Mouse (Mus musculus): ENCODE results near the gene Cdk8. TPM values are rescaled to one million over a fixed set of nuclear protein-coding genes. Genes with fewer than 3 reads are reported as not detected.

Gene Cdk8
- total RNA-seq, 1 experiment = 63.9 TPM

- no peak for DNase-seq (ENCODE audit: low read depth, low spot score)
- in situ Hi-C loops (cut with MboI; ENCODE audit: low sequenced_read_pairs in 2 of 2, unreplicated experiment in 2 of 2) = no loop called here
- H3K4me1 ChIP-seq (ENCODE audit: control insufficient read depth in 2 of 2, insufficient read depth in 2 of 2, low read length in 2 of 2, poor library complexity in 1 of 2) = peaks cover 0 to 6% of the 10 kb centered on the region in 2 experiments; a peak in 1 of 4 replicates
- no peak overlapping the region for H3K4me3 ChIP-seq (ENCODE audit: insufficient read depth in 1 of 2, low read depth in 1 of 2, low read length in 2 of 2, poor library complexity in 1 of 2, severe bottlenecking in 1 of 2)
- TF ChIP-seq CHD2 (IDR thresholded peaks at IDR 0.05; ENCODE audit: low read depth, low read length) = no peak
- TF ChIP-seq HCFC1 (IDR thresholded peaks at IDR 0.05; ENCODE audit: borderline replicate concordance, insufficient read depth, low read length) = no peak
- TF ChIP-seq ZNF384 (IDR thresholded peaks at IDR 0.05; ENCODE audit: low read depth, low read length) = no peak
- no peak for TF ChIP-seq MAFK (IDR thresholded peaks at IDR 0.05; ENCODE audit: insufficient read depth, low read depth, low read length)
- TF ChIP-seq ZC3H11A (IDR thresholded peaks at IDR 0.05; ENCODE audit: borderline replicate concordance, low read depth, low read length) = no peak
- no peaks in the 10 kb centered on the region for H3K9me3 ChIP-seq (ENCODE audit: control insufficient read depth, insufficient read depth, low read depth, low read length)
- H3K9ac ChIP-seq (ENCODE audit: insufficient read depth, low read depth, low read length, poor library complexity, severe bottlenecking) = no peak overlapping the region
- H3K36me3 ChIP-seq (ENCODE audit: control insufficient read depth, insufficient read depth, low read length, poor library complexity, severe bottlenecking) = peaks cover 7% of the 10 kb centered on the region; the same call in 1 of the 2 replicates
- no peak overlapping the region for H3K27ac ChIP-seq (ENCODE audit: insufficient read depth, low read depth, low read length, poor library complexity, severe bottlenecking)
Observed at GRCm38 (mm10) chr5:146245193-146245592, 14.2 kb downstream of the Cdk8 start.

- DNase-seq (ENCODE audit: low read depth, low spot score) = no peak
- Histone ChIP-seq H3K4me3 (ENCODE audit: insufficient read depth in 1 of 2, low read depth in 1 of 2, low read length in 2 of 2, poor library complexity in 1 of 2, severe bottlenecking in 1 of 2) (no peak overlapping the region), H3K9me3 (ENCODE audit: control insufficient read depth, insufficient read depth, low read depth, low read length) (no peaks in the 10 kb centered on the region), H3K9ac (ENCODE audit: insufficient read depth, low read depth, low read length, poor library complexity, severe bottlenecking) (no peak overlapping the region), H3K27ac (ENCODE audit: insufficient read depth, low read depth, low read length, poor library complexity, severe bottlenecking) (no peak overlapping the region), H3K4me1 (ENCODE audit: control insufficient read depth in 2 of 2, insufficient read depth in 2 of 2, low read length in 2 of 2, poor library complexity in 1 of 2) (peaks cover 0 to 6% of the 10 kb centered on the region in 2 experiments; a peak in 1 of 4 replicates), H3K36me3 (ENCODE audit: control insufficient read depth, insufficient read depth, low read length, poor library complexity, severe bottlenecking) (peaks cover 7% of the 10 kb centered on the region; the same call in 1 of the 2 replicates)
- TF ChIP-seq ZNF384 (IDR thresholded peaks at IDR 0.05; ENCODE audit: low read depth, low read length) (no peak), HCFC1 (IDR thresholded peaks at IDR 0.05; ENCODE audit: borderline replicate concordance, insufficient read depth, low read length) (no peak), MAFK (IDR thresholded peaks at IDR 0.05; ENCODE audit: insufficient read depth, low read depth, low read length) (no peak), ZC3H11A (IDR thresholded peaks at IDR 0.05; ENCODE audit: borderline replicate concordance, low read depth, low read length) (no peak), CHD2 (IDR thresholded peaks at IDR 0.05; ENCODE audit: low read depth, low read length) (no peak)
- in situ Hi-C loops (cut with MboI; ENCODE audit: low sequenced_read_pairs in 2 of 2, unreplicated experiment in 2 of 2) = no loop called here
Observed at GRCm38 (mm10) chr5:146245646-146246370, 14.8 kb downstream of the Cdk8 start.

- no peak overlapping the region for H3K4me3 ChIP-seq (ENCODE audit: insufficient read depth in 1 of 2, low read depth in 1 of 2, low read length in 2 of 2, poor library complexity in 1 of 2, severe bottlenecking in 1 of 2)
- no peak overlapping the region for H3K27ac ChIP-seq (ENCODE audit: insufficient read depth, low read depth, low read length, poor library complexity, severe bottlenecking)
- no peak overlapping the region for H3K9ac ChIP-seq (ENCODE audit: insufficient read depth, low read depth, low read length, poor library complexity, severe bottlenecking)
- TF ChIP-seq MAFK (IDR thresholded peaks at IDR 0.05; ENCODE audit: insufficient read depth, low read depth, low read length) (no peak), CHD2 (IDR thresholded peaks at IDR 0.05; ENCODE audit: low read depth, low read length) (no peak), ZNF384 (IDR thresholded peaks at IDR 0.05; ENCODE audit: low read depth, low read length) (no peak)
- in situ Hi-C loops (cut with MboI; ENCODE audit: low sequenced_read_pairs in 2 of 2, unreplicated experiment in 2 of 2) = no loop called here
- H3K4me1 ChIP-seq (ENCODE audit: control insufficient read depth in 2 of 2, insufficient read depth in 2 of 2, low read length in 2 of 2, poor library complexity in 1 of 2) = peaks cover 0 to 6% of the 10 kb centered on the region in 2 experiments; a peak in 1 of 4 replicates
- H3K36me3 ChIP-seq (ENCODE audit: control insufficient read depth, insufficient read depth, low read length, poor library complexity, severe bottlenecking) = peaks cover 7% of the 10 kb centered on the region; the same call in 1 of the 2 replicates
- no peak for DNase-seq (ENCODE audit: low read depth, low spot score)
- no peaks in the 10 kb centered on the region for H3K9me3 ChIP-seq (ENCODE audit: control insufficient read depth, insufficient read depth, low read depth, low read length)
Observed at GRCm38 (mm10) chr5:146246386-146246785, 15.4 kb downstream of the Cdk8 start.

GRCm38 (mm10) chr5:146247709-146248108 is 16.7 kb downstream of the Cdk8 start:
- TF ChIP-seq MAFK (IDR thresholded peaks at IDR 0.05; ENCODE audit: insufficient read depth, low read depth, low read length) (no peak), HCFC1 (IDR thresholded peaks at IDR 0.05; ENCODE audit: borderline replicate concordance, insufficient read depth, low read length) (no peak), ZC3H11A (IDR thresholded peaks at IDR 0.05; ENCODE audit: borderline replicate concordance, low read depth, low read length) (no peak), ZNF384 (IDR thresholded peaks at IDR 0.05; ENCODE audit: low read depth, low read length) (no peak), CHD2 (IDR thresholded peaks at IDR 0.05; ENCODE audit: low read depth, low read length) (no peak)
- no peak overlapping the region for H3K9ac ChIP-seq (ENCODE audit: insufficient read depth, low read depth, low read length, poor library complexity, severe bottlenecking)
- H3K4me3 ChIP-seq (ENCODE audit: insufficient read depth in 1 of 2, low read depth in 1 of 2, low read length in 2 of 2, poor library complexity in 1 of 2, severe bottlenecking in 1 of 2) = no peak overlapping the region
- in situ Hi-C loops (cut with MboI; ENCODE audit: low sequenced_read_pairs in 2 of 2, unreplicated experiment in 2 of 2) = no loop called here
- H3K27ac ChIP-seq (ENCODE audit: insufficient read depth, low read depth, low read length, poor library complexity, severe bottlenecking) = no peak overlapping the region
- H3K9me3 ChIP-seq (ENCODE audit: control insufficient read depth, insufficient read depth, low read depth, low read length) = no peaks in the 10 kb centered on the region
- peaks cover 0 to 6% of the 10 kb centered on the region in 2 experiments; a peak in 1 of 4 replicates for H3K4me1 ChIP-seq (ENCODE audit: control insufficient read depth in 2 of 2, insufficient read depth in 2 of 2, low read length in 2 of 2, poor library complexity in 1 of 2)
- DNase-seq (ENCODE audit: low read depth, low spot score) = no peak
- H3K36me3 ChIP-seq (ENCODE audit: control insufficient read depth, insufficient read depth, low read length, poor library complexity, severe bottlenecking) = peaks cover 7% of the 10 kb centered on the region; the same call in 1 of the 2 replicates
